Mouse (Mus musculus): ENCODE measurements around the gene Gng8.

DNA sequence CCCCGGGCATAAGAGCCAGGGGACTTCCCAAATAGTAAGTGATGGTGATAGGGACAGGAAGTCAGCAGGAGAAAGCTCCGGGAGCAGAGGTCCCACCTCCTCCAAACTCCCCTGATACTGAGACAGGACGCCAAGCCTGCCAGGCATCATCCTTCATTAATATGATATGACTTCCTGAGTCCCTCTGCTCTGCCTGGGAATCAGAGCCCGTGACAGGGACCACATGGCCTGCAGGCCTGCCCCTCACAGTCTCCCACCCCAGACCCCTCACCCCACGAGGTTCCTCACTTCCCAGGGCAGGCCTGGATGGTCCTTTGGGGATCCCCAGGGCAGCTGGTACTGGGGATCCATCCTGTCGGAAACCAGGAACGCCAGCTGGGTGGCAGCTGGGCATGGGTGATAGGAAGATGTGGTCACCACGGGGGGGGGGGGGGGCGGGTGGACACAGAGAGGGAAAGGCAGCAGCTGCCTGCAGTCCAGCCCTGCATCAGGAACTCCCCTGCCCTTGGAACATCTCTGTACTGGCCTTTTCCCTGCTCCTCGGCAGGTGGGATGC is 12.6 kb downstream of the Gng8 start:
- no peak for TF ChIP-seq POLR2A (IDR thresholded peaks at IDR 0.05; ENCODE audit: borderline replicate concordance, low read depth, low read length)
- TF ChIP-seq CTCF (IDR thresholded peaks at IDR 0.05; ENCODE audit: low read depth, low read length) = no peak

All from bone marrow macrophage, adult 2 months (primary cell).